Mouse (Mus musculus) frontal cortex, postnatal 10 days (tissue): ENCODE measurements around the gene Rai1.
A peak's percentile ranks its signal among the peaks of the same experiment; 100 is the strongest.

ENCODE experiments used
- DNase-seq, 2 experiments: peaks; one replicate each; pipeline ENCODE4 v3.0.0; 2022; ENCODE audit warnings: low spot score in 2 of 2, mixed read lengths in 1 of 2

Rai1 gene

GRCm38 (mm10) chr11:60190055-60190641 is 85.3 kb downstream of the Rai1 start:
- DNase-seq: no peak

GRCm38 (mm10) chr11:60192534-60192933 is 87.7 kb downstream of the Rai1 start:
- no peak for DNase-seq

GRCm38 (mm10) chr11:60193556-60193955 is 88.7 kb downstream of the Rai1 start:
- DNase-seq: no peak

- DNase-seq: no peak
Observed at GRCm38 (mm10) chr11:60195108-60195507, 90.3 kb downstream of the Rai1 start.

GRCm38 (mm10) chr11:60196344-60196743 is 91.5 kb downstream of the Rai1 start:
- no peak for DNase-seq

- peak in 1 of 2 experiments; percentile 49 for DNase-seq
Observed at GRCm38 (mm10) chr11:60197998-60198619, 93.3 kb downstream of the Rai1 start.

- DNase-seq: no peak
Observed at GRCm38 (mm10) chr11:60198651-60199050, 93.8 kb downstream of the Rai1 start.

GRCm38 (mm10) chr11:60199702-60200184 is 94.9 kb downstream of the Rai1 start:
- peak; percentile 79 to 91 for DNase-seq

- no peak for DNase-seq
Observed at GRCm38 (mm10) chr11:60200384-60200783, 95.6 kb downstream of the Rai1 start.

GRCm38 (mm10) chr11:60202710-60203638 is 98.2 kb downstream of the Rai1 start:
- no peak for DNase-seq

GRCm38 (mm10) chr11:60205026-60205425 is 100.2 kb downstream of the Rai1 start:
- no peak for DNase-seq

GRCm38 (mm10) chr11:60206207-60206606 is 101.4 kb downstream of the Rai1 start:
- DNase-seq: no peak

GRCm38 (mm10) chr11:60208201-60208600 is 103.4 kb downstream of the Rai1 start:
- no peak for DNase-seq

- no peak for DNase-seq
Observed at GRCm38 (mm10) chr11:60208712-60209111, 103.9 kb downstream of the Rai1 start.

GRCm38 (mm10) chr11:60209217-60209932 is 104.6 kb downstream of the Rai1 start:
- DNase-seq: peak; percentile 84 to 88

- DNase-seq: no peak
Observed at GRCm38 (mm10) chr11:60209933-60210249, 105.1 kb downstream of the Rai1 start.

- DNase-seq: peak; percentile 89 to 91
Observed at GRCm38 (mm10) chr11:60210305-60210724, 105.5 kb downstream of the Rai1 start.

- DNase-seq: no peak
Observed at GRCm38 (mm10) chr11:60211152-60211551, 106.3 kb downstream of the Rai1 start.

- DNase-seq: no peak
Observed at GRCm38 (mm10) chr11:60211761-60212160, 106.9 kb downstream of the Rai1 start.

- no peak for DNase-seq
Observed at GRCm38 (mm10) chr11:60213266-60213665, 108.5 kb downstream of the Rai1 start.

GRCm38 (mm10) chr11:60216671-60217070 is 111.9 kb downstream of the Rai1 start:
- DNase-seq: no peak

- no peak for DNase-seq
Observed at GRCm38 (mm10) chr11:60217467-60217866, 112.7 kb downstream of the Rai1 start.
